Mouse (Mus musculus): ENCODE data around the gene Csnk1g2.

DNA sequence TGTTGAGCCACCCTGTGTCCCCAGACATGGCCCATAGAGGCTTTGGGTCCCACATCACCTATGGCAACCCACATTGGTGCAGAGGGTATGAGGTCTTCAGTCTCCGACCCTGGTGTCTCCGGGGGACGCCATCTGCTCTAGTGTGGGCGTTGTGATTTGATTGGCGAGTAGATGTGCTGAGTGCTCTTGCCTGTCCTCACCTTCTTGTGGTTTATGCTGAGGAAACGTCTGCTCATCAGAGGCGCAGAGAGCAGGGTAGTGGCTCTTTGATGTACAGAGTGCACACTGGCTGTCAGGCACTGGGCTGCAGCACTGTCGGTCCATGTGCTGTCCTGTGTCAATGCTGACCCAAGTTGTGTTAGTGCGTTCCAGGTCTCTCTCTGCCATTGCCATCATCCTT lies 6.3 kb downstream of the Csnk1g2 start:
- TF ChIP-seq POLR2A (IDR thresholded peaks at IDR 0.05; ENCODE audit: low read depth, low read length) (no peak), CTCF (IDR thresholded peaks at IDR 0.05; ENCODE audit: extremely low read depth, insufficient read depth, insufficient read length, insufficient replicate concordance) (no peak)
